Mouse (Mus musculus) natural killer cell, adult 2 months (primary cell): Measurements from ENCODE around the gene Gm20696.

Experiments
- DNase-seq, 2 experiments: peaks; one replicate each; pipeline ENCODE4 v3.0.0; 2022; ENCODE audit warnings: low spot score in 2 of 2

Gene Gm20696

GRCm38 (mm10) chr6:99521038-99521640 lies 145.5 kb downstream of the Gm20696 start:
- DNase-seq = peak; percentile 9 to 23

GRCm38 (mm10) chr6:99520676-99521037 lies 145.9 kb downstream of the Gm20696 start:
- no peak for DNase-seq

GRCm38 (mm10) chr6:99519806-99520675 lies 146.6 kb downstream of the Gm20696 start:
- peak in 1 of 2 experiments; percentile 16 for DNase-seq

GRCm38 (mm10) chr6:99519052-99519451 lies 147.5 kb downstream of the Gm20696 start:
- DNase-seq = peak; percentile 25 to 38

GRCm38 (mm10) chr6:99515667-99516199 lies 150.9 kb downstream of the Gm20696 start:
- DNase-seq = no peak

GRCm38 (mm10) chr6:99511862-99512261 lies 154.7 kb downstream of the Gm20696 start:
- no peak for DNase-seq

GRCm38 (mm10) chr6:99509189-99509592 lies 157.4 kb downstream of the Gm20696 start:
- no peak for DNase-seq

GRCm38 (mm10) chr6:99506816-99507215 lies 159.8 kb downstream of the Gm20696 start:
- DNase-seq = no peak

GRCm38 (mm10) chr6:99503741-99504140 lies 162.9 kb downstream of the Gm20696 start:
- no peak for DNase-seq

GRCm38 (mm10) chr6:99502727-99503126 lies 163.9 kb downstream of the Gm20696 start:
- no peak for DNase-seq

GRCm38 (mm10) chr6:99502314-99502713 lies 164.3 kb downstream of the Gm20696 start:
- DNase-seq = no peak

- no peak for DNase-seq
Observed at GRCm38 (mm10) chr6:99500570-99501270, 165.9 kb downstream of the Gm20696 start.

- no peak for DNase-seq
Observed at GRCm38 (mm10) chr6:99498082-99498481, 168.5 kb downstream of the Gm20696 start.

- no peak for DNase-seq
Observed at GRCm38 (mm10) chr6:99496114-99496513, 170.5 kb downstream of the Gm20696 start.

- no peak for DNase-seq
Observed at GRCm38 (mm10) chr6:99492937-99493336, 173.7 kb downstream of the Gm20696 start.

- DNase-seq = no peak
Observed at GRCm38 (mm10) chr6:99491979-99492544, 174.5 kb downstream of the Gm20696 start.

- no peak for DNase-seq
Observed at GRCm38 (mm10) chr6:99491146-99491545, 175.5 kb downstream of the Gm20696 start.

- no peak for DNase-seq
Observed at GRCm38 (mm10) chr6:99489900-99490648, 176.5 kb downstream of the Gm20696 start.

GRCm38 (mm10) chr6:99489423-99489822 lies 177.2 kb downstream of the Gm20696 start:
- no peak for DNase-seq

- DNase-seq = peak; percentile 40 to 47
Observed at GRCm38 (mm10) chr6:99485884-99486640, 180.5 kb downstream of the Gm20696 start.
